Mouse (Mus musculus) G1E (cell line): ENCODE data around the gene Tnnc1. TPM values are rescaled to one million over a fixed set of nuclear protein-coding genes. Genes with fewer than 3 reads are reported as not detected.

Experiments
- ATAC-seq: 2 replicates; pipeline ENCODE4 v1.8.0; 2016; ENCODE audit warnings: mild to moderate bottlenecking; ENCODE audit not compliant: insufficient number of reproducible peaks, poor library complexity, low FRiP score, severe bottlenecking; ENCODE audit errors: extremely low read depth
- DNase-seq: peaks from one replicate; pipeline ENCODE4 v3.0.0; 2012; ENCODE audit warnings: low spot score
- H3K27me3 ChIP-seq: 2 replicates; pipeline ENCODE4 v1.6.1; 2012; ENCODE audit warnings: mild to moderate bottlenecking, low read length, inconsistent platforms; ENCODE audit not compliant: insufficient read depth
- H3K36me3 ChIP-seq: replicated peaks from 2 replicates; pipeline ENCODE3; 2012; ENCODE audit warnings: mild to moderate bottlenecking, inconsistent platforms
- H3K4me1 ChIP-seq: 2 replicates; pipeline ENCODE4 v1.6.1; 2012; ENCODE audit warnings: low read depth, low read length, inconsistent platforms, mixed read lengths; ENCODE audit not compliant: insufficient read depth
- H3K4me3 ChIP-seq: 2 replicates; pipeline ENCODE4 v1.5.1; 2012; ENCODE audit warnings: low read depth, mild to moderate bottlenecking, inconsistent platforms, low read length, moderate library complexity, mixed read lengths
- H3K9me3 ChIP-seq: replicated peaks from 2 replicates; pipeline ENCODE4 v1.6.1; 2012; ENCODE audit warnings: inconsistent platforms
- CTCF ChIP-seq: IDR thresholded peaks from 2 replicates; pipeline ENCODE4 v1.5.1; 2012; ENCODE audit warnings: low read depth, low read length, inconsistent platforms, mixed read lengths
- GATA1 ChIP-seq: IDR thresholded peaks from 2 replicates; pipeline ENCODE4 v1.6.1; 2012; ENCODE audit warnings: borderline replicate concordance, low read length, inconsistent platforms, mixed read lengths
- GATA2 ChIP-seq: IDR thresholded peaks from 2 replicates; pipeline ENCODE4 v1.6.1; 2012; ENCODE audit warnings: low read depth, low read length, inconsistent platforms, borderline replicate concordance
- POLR2AphosphoS5 ChIP-seq: IDR thresholded peaks from 2 replicates; pipeline ENCODE4 v1.6.1; 2012; ENCODE audit warnings: low read depth, low read length, inconsistent platforms; ENCODE audit not compliant: insufficient replicate concordance
- TAL1 ChIP-seq: conservative IDR thresholded peaks from 2 replicates; pipeline ENCODE4 v1.6.1; 2012; ENCODE audit warnings: low read depth, low read length, inconsistent platforms, mixed read lengths
- polyA plus RNA-seq: library from polyadenylated mRNA; stranded (reverse); fragments of >175 nt; gene quantifications from 2 replicates; pipeline ENCODE4 v1.2.3, GENCODE M21; 2012
- total RNA-seq, 2 experiments: library from RNA; stranded (forward) in 1 of 2; stranded (reverse) in 1 of 2; fragments of 200-1000 nt in 1 of 2; fragments of >200 nt in 1 of 2; fragmentation: Nextera tagmentation in 1 of 2; gene quantifications; 2 replicates each; pipeline ENCODE4 v1.2.3; 2014 to 2017

Gene Tnnc1
- total and polyA plus RNA-seq, 3 experiments, result 0.08 to 3.3 (median 1.1) TPM

GRCm38 (mm10) chr14:31251626-31252025 is 43.5 kb downstream of the Tnnc1 start:
- TF ChIP-seq GATA1 (no peak), CTCF (no peak), GATA2 (no peak), POLR2AphosphoS5 (no peak), TAL1 (no peak)
- Histone ChIP-seq H3K4me1 (peaks cover 44% of the 10 kb centered on the region), H3K36me3 (peaks cover 49% of the 10 kb centered on the region), H3K4me3 (peak overlapping the region; percentile 99), H3K9me3 (no peaks in the 10 kb centered on the region), H3K27me3 (no peaks in the 10 kb centered on the region)
- ATAC-seq, result no peak
- no peak for DNase-seq

GRCm38 (mm10) chr14:31252091-31252490 is 44.0 kb downstream of the Tnnc1 start:
- ATAC-seq (no peak), DNase-seq (no peak)
- Histone ChIP-seq H3K4me1 (peaks cover 44% of the 10 kb centered on the region), H3K4me3 (peak overlapping the region; percentile 99), H3K9me3 (no peaks in the 10 kb centered on the region), H3K27me3 (no peaks in the 10 kb centered on the region), H3K36me3 (peaks cover 51% of the 10 kb centered on the region)
- no peak for TF ChIP-seq GATA2
- TF ChIP-seq TAL1, result no peak
- no peak for TF ChIP-seq POLR2AphosphoS5
- TF ChIP-seq GATA1, result no peak
- TF ChIP-seq CTCF, result no peak

- Histone ChIP-seq H3K4me1 (peaks cover 60% of the 10 kb centered on the region), H3K4me3 (no peak overlapping the region), H3K27me3 (no peaks in the 10 kb centered on the region), H3K36me3 (peaks cover 98% of the 10 kb centered on the region), H3K9me3 (no peaks in the 10 kb centered on the region)
- no peak for DNase-seq
- ATAC-seq, result no peak
- TF ChIP-seq TAL1 (no peak), POLR2AphosphoS5 (no peak)
Observed at GRCm38 (mm10) chr14:31258476-31259050, 50.5 kb downstream of the Tnnc1 start.

- Histone ChIP-seq H3K27me3 (no peaks in the 10 kb centered on the region; the same call in 1 of the 2 replicates), H3K9me3 (no peaks in the 10 kb centered on the region), H3K4me1 (peaks cover 49% of the 10 kb centered on the region), H3K4me3 (peak overlapping the region; percentile 53; the same call in 1 of the 2 replicates), H3K36me3 (peaks cover 80% of the 10 kb centered on the region)
- TF ChIP-seq GATA1 (no peak), TAL1 (no peak), GATA2 (no peak)
- ATAC-seq (peak; percentile 75), DNase-seq (peak; percentile 87)
Observed at GRCm38 (mm10) chr14:31260374-31260773, 52.3 kb downstream of the Tnnc1 start.

- Histone ChIP-seq H3K9me3 (no peaks in the 10 kb centered on the region), H3K4me1 (peaks cover 49% of the 10 kb centered on the region), H3K36me3 (peaks cover 74% of the 10 kb centered on the region), H3K4me3 (peak overlapping the region; percentile 53; the same call in 1 of the 2 replicates), H3K27me3 (peaks cover 3% of the 10 kb centered on the region)
- ATAC-seq (no peak), DNase-seq (no peak)
- TF ChIP-seq TAL1 (no peak), POLR2AphosphoS5 (no peak), GATA2 (no peak), GATA1 (no peak), CTCF (no peak)
Observed at GRCm38 (mm10) chr14:31260932-31261331, 52.8 kb downstream of the Tnnc1 start.

Other genes with a start within 250 kb of the Tnnc1 start
- gene Glt8d1, start 206.9 kb upstream of the Tnnc1 start, total RNA-seq (2014; fragmentation: Nextera tagmentation), result 48.8 and 53.6 TPM in 2 replicates
- gene Glt8d1, start 206.9 kb upstream of the Tnnc1 start, total RNA-seq (2017), result 23.7 and 34.4 TPM in 2 replicates
- gene Glt8d1, start 206.9 kb upstream of the Tnnc1 start, polyA plus RNA-seq, result 4.5 and 4.7 TPM in 2 replicates
- gene Spcs1, start 206.6 kb upstream of the Tnnc1 start, total RNA-seq (2014; fragmentation: Nextera tagmentation), result 124 and 129 TPM in 2 replicates
- gene Spcs1, start 206.6 kb upstream of the Tnnc1 start, total RNA-seq (2017), result 169 and 173 TPM in 2 replicates
- gene Spcs1, start 206.6 kb upstream of the Tnnc1 start, polyA plus RNA-seq, result 17.7 TPM in 2 replicates
- gene Pbrm1, start 189.2 kb upstream of the Tnnc1 start, total RNA-seq (2014; fragmentation: Nextera tagmentation), result 144 and 168 TPM in 2 replicates
- 51.4 and 61.2 TPM in 2 replicates for gene Pbrm1, start 189.2 kb upstream of the Tnnc1 start, total RNA-seq (2017)
- 11.9 and 15.3 TPM in 2 replicates for gene Pbrm1, start 189.2 kb upstream of the Tnnc1 start, polyA plus RNA-seq
- gene Gnl3, start 189.2 kb upstream of the Tnnc1 start, total RNA-seq (2014; fragmentation: Nextera tagmentation), result 376 and 398 TPM in 2 replicates
- gene Gnl3, start 189.2 kb upstream of the Tnnc1 start, total RNA-seq (2017), result 271 and 308 TPM in 2 replicates
- gene Gnl3, start 189.2 kb upstream of the Tnnc1 start, polyA plus RNA-seq, result 21.8 and 37.9 TPM in 2 replicates
- gene Smim4, start 79.4 kb upstream of the Tnnc1 start, total RNA-seq (2014; fragmentation: Nextera tagmentation), result 32.1 and 36.7 TPM in 2 replicates
- 167 and 173 TPM in 2 replicates for gene Smim4, start 79.4 kb upstream of the Tnnc1 start, total RNA-seq (2017)
- 71.4 and 93.4 TPM in 2 replicates for gene Smim4, start 79.4 kb upstream of the Tnnc1 start, polyA plus RNA-seq
- gene Nt5dc2, start 77.3 kb upstream of the Tnnc1 start, total RNA-seq (2014; fragmentation: Nextera tagmentation), result 213 and 233 TPM in 2 replicates
- 136 and 175 TPM in 2 replicates for gene Nt5dc2, start 77.3 kb upstream of the Tnnc1 start, total RNA-seq (2017)
- gene Nt5dc2, start 77.3 kb upstream of the Tnnc1 start, polyA plus RNA-seq, result 381 and 572 TPM in 2 replicates
- not detected in 2 replicates for gene Stab1, start 39.7 kb upstream of the Tnnc1 start, total RNA-seq (2014; fragmentation: Nextera tagmentation)
- 0.44 and 0.52 TPM in 2 replicates for gene Stab1, start 39.7 kb upstream of the Tnnc1 start, total RNA-seq (2017)
- gene Stab1, start 39.7 kb upstream of the Tnnc1 start, polyA plus RNA-seq, result not detected in 2 replicates
- 287 and 312 TPM in 2 replicates for gene Nisch, start 8.6 kb downstream of the Tnnc1 start, total RNA-seq (2014; fragmentation: Nextera tagmentation)
- 83.8 and 87.1 TPM in 2 replicates for gene Nisch, start 8.6 kb downstream of the Tnnc1 start, total RNA-seq (2017)
- 173 and 201 TPM in 2 replicates for gene Nisch, start 8.6 kb downstream of the Tnnc1 start, polyA plus RNA-seq
- gene Sema3g, start 9.5 kb downstream of the Tnnc1 start, total RNA-seq (2014; fragmentation: Nextera tagmentation), result not detected in 2 replicates
- 0.11 TPM in 1 of 2 replicates, not detected in the other for gene Sema3g, start 9.5 kb downstream of the Tnnc1 start, total RNA-seq (2017)
- not detected in 2 replicates for gene Sema3g, start 9.5 kb downstream of the Tnnc1 start, polyA plus RNA-seq
- gene Phf7, start 43.0 kb downstream of the Tnnc1 start, total RNA-seq (2014; fragmentation: Nextera tagmentation), result 11.7 and 13.2 TPM in 2 replicates
- gene Phf7, start 43.0 kb downstream of the Tnnc1 start, total RNA-seq (2017), result 5.8 and 6.5 TPM in 2 replicates
- gene Phf7, start 43.0 kb downstream of the Tnnc1 start, polyA plus RNA-seq, result 1.7 and 1.9 TPM in 2 replicates
- 26.4 and 47.0 TPM in 2 replicates for gene Bap1, start 43.1 kb downstream of the Tnnc1 start, total RNA-seq (2014; fragmentation: Nextera tagmentation)
- gene Bap1, start 43.1 kb downstream of the Tnnc1 start, total RNA-seq (2017), result 42.5 and 45.9 TPM in 2 replicates
- gene Bap1, start 43.1 kb downstream of the Tnnc1 start, polyA plus RNA-seq, result 65.7 and 66.3 TPM in 2 replicates
- gene Dnah1, start 115.6 kb downstream of the Tnnc1 start, total RNA-seq (2014; fragmentation: Nextera tagmentation), result not detected in 2 replicates
- under 0.01 TPM in 2 replicates for gene Dnah1, start 115.6 kb downstream of the Tnnc1 start, total RNA-seq (2017)
- not detected in 2 replicates for gene Dnah1, start 115.6 kb downstream of the Tnnc1 start, polyA plus RNA-seq
- gene Capn7, start 128.3 kb downstream of the Tnnc1 start, total RNA-seq (2014; fragmentation: Nextera tagmentation), result 46.9 and 72.7 TPM in 2 replicates
- gene Capn7, start 128.3 kb downstream of the Tnnc1 start, total RNA-seq (2017), result 62.5 and 66.6 TPM in 2 replicates
- gene Capn7, start 128.3 kb downstream of the Tnnc1 start, polyA plus RNA-seq, result 6.2 and 6.6 TPM in 2 replicates
- gene Sh3bp5, start 227.8 kb downstream of the Tnnc1 start, total RNA-seq (2014; fragmentation: Nextera tagmentation), result not detected in 2 replicates
- 0.23 and 0.33 TPM in 2 replicates for gene Sh3bp5, start 227.8 kb downstream of the Tnnc1 start, total RNA-seq (2017)
- 0.22 and 0.37 TPM in 2 replicates for gene Sh3bp5, start 227.8 kb downstream of the Tnnc1 start, polyA plus RNA-seq